28 mouse cellular contexts compared by ENCODE assay signal in genomic region chr12:116265275-116265674, GRCm38 (mm10). TPM values are rescaled to one million over a fixed set of nuclear protein-coding genes. Genes with fewer than 3 reads are reported as not detected.
"Had no signal": no experiment of that assay in that cellular context is flagged by ENCODE, and none has a peak within 500 bp of the region (broad histone marks: within the 10 kb centered on the region; RNA-seq: fewer than 3 reads in every experiment).

No protein-coding gene starts in this region.

- DNase-seq: kidney, adult 11 months; kidney, adult 8-10 months; kidney, postnatal 10 days; kidney, postnatal 36 days; layer of hippocampus, postnatal 36 days; lung, adult 18-20 months; lung, postnatal 10 days; lung, postnatal 4 days; midbrain, embryonic 14.5 days; right cerebral cortex, adult 18-20 months; right cerebral cortex, postnatal 14 days; right cerebral cortex, postnatal 4 days; thymus, adult 2 months; thymus, postnatal 14 days; thymus, postnatal 4 days had no signal

- H3K4me3 ChIP-seq: intestine, embryonic 15.5 days; kidney, embryonic 15.5 days; left cerebral cortex, adult 2 months; limb, embryonic 12.5 days; limb, embryonic 15.5 days; lung, embryonic 15.5 days; megakaryocyte, embryonic 14.5 days had no signal

- H3K27me3 ChIP-seq: kidney, embryonic 15.5 days; limb, embryonic 15.5 days; lung, embryonic 15.5 days; megakaryocyte, embryonic 14.5 days had no signal

- ATAC-seq: intestine, embryonic 15.5 days had no signal

- H3K9me3 ChIP-seq: intestine, embryonic 15.5 days; kidney, embryonic 15.5 days; limb, embryonic 12.5 days; limb, embryonic 15.5 days; lung, embryonic 15.5 days; megakaryocyte, embryonic 14.5 days had no signal

- H3K27ac ChIP-seq: intestine, embryonic 15.5 days; kidney, embryonic 15.5 days; left cerebral cortex, adult 2 months; limb, embryonic 12.5 days; limb, embryonic 15.5 days; lung, embryonic 15.5 days; stomach, postnatal 0 days had no signal

- H3K4me1 ChIP-seq: intestine, embryonic 15.5 days; limb, embryonic 15.5 days; lung, embryonic 15.5 days had no signal

- H3K36me3 ChIP-seq: intestine, embryonic 15.5 days; kidney, embryonic 15.5 days; limb, embryonic 12.5 days; limb, embryonic 15.5 days; lung, embryonic 15.5 days had no signal

- H3K4me2 ChIP-seq: intestine, embryonic 15.5 days; kidney, embryonic 15.5 days; limb, embryonic 12.5 days; limb, embryonic 15.5 days; lung, embryonic 15.5 days; midbrain, embryonic 11.5 days had no signal

- H3K9ac ChIP-seq: intestine, embryonic 15.5 days; kidney, embryonic 15.5 days; limb, embryonic 12.5 days; limb, embryonic 15.5 days; lung, embryonic 15.5 days had no signal

RNA-seq across cellular contexts. Expression of gene Gm11027, which starts 9.9 kb away (rescaled TPM):
- polyA plus RNA-seq: intestine, embryonic 15.5 days; kidney, embryonic 15.5 days; limb, embryonic 12.5 days; limb, embryonic 15.5 days; lung, embryonic 15.5 days; midbrain, embryonic 11.5 days; midbrain, embryonic 14.5 days; midbrain, postnatal 0 days; neural tube, embryonic 11.5 days; neural tube, embryonic 14.5 days; stomach, embryonic 14.5 days; stomach, postnatal 0 days; thymus, adult 2 months had no signal
